Mouse (Mus musculus): ENCODE data around the gene Sema3f.

DNA sequence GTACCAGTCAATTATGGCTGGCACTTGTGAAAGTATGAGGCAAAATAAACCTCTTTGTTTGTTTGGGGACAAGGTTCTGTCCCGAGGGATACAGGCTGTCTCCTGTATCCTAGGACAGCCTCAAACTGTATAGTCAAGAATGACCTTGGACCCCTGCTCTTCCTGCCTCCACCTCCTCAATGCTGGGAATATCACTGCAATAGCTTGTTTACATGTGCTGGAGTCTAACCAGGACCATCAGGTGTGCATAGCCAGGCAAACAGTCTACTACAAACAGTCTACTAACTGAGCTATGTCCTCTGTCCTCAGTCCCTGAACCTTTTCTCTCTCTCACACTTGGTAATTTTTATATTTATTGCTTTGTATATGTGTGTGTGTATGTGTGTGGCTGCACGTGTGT lies 56.8 kb downstream of the Sema3f start:
- TF ChIP-seq POLR2A (IDR thresholded peaks at IDR 0.05; ENCODE audit: borderline replicate concordance, extremely low read depth, insufficient read depth, insufficient read length, poor library complexity, severe bottlenecking) (no peak), CTCF (IDR thresholded peaks at IDR 0.05; ENCODE audit: borderline replicate concordance, extremely low read depth, insufficient read depth, insufficient read length) (no peak)

Measured in brain, embryonic 14.5 days (tissue).